Mouse (Mus musculus): ENCODE data around the gene Cphx3.
"Not testable (repeated sequence)": the region's sequence is repeated elsewhere in the genome, so short reads cannot be mapped to it uniquely, and the experiment has no call there.

DNA sequence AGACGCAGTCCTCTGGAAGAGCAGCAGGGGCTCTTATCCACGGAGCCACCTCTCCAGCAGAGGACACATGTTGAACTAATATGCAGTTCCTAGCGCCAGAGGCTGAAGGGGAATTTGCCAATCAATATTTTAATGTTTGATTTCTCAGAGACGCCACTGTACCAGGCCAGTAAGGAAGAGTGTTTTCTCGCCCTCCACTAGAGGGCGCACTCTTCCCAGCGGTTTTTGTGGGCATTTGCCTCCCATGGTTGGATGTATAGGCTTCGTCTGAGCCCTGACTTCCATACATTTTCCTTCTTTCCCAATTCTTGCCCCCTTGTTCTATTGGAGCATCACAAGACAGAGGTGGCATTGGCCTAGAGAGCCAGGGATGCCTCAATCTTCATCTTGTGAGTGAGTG lies 35.1 kb upstream of the Cphx3 start:
- not testable (repeated sequence) for TF ChIP-seq CTCF (IDR thresholded peaks at IDR 0.05; ENCODE audit: control insufficient read depth, insufficient read depth, insufficient replicate concordance, low read depth, low read length); POLR2A (IDR thresholded peaks at IDR 0.05; ENCODE audit: control insufficient read depth, low read depth, low read length)

Data from testis, adult 2 months (tissue).